Mouse (Mus musculus) kidney, embryonic 16.5 days (tissue): ENCODE results near the gene Nedd8. TPM values are rescaled to one million over a fixed set of nuclear protein-coding genes. Genes with fewer than 3 reads are reported as not detected.

Experiments used
- ATAC-seq: fragments of 200-750 bp; cut with Nextera tagmentation; 2 replicates; pipeline ENCODE4 v1.8.0; 2017; ENCODE audit warnings: moderate TSS enrichment; ENCODE audit not compliant: low FRiP score, low TSS enrichment
- H3K27ac ChIP-seq: fragments of 300-500 bp; sonication (generic); 2 replicates; pipeline ENCODE4 v1.5.1; 2014; ENCODE audit warnings: low read length
- H3K27me3 ChIP-seq: fragments of 300-500 bp; sonication (generic); 2 replicates; pipeline ENCODE4 v1.6.1; 2014; ENCODE audit warnings: low read length, control low read depth, mixed read lengths; ENCODE audit not compliant: insufficient read depth
- H3K36me3 ChIP-seq: fragments of 300-500 bp; sonication (generic); 2 replicates; pipeline ENCODE4 v1.6.1; 2014; ENCODE audit warnings: low read length, control low read depth, mixed read lengths; ENCODE audit not compliant: insufficient read depth
- H3K4me1 ChIP-seq: fragments of 300-500 bp; sonication (generic); 2 replicates; pipeline ENCODE4 v1.6.1; 2014; ENCODE audit warnings: low read length, control low read depth, mixed read lengths; ENCODE audit not compliant: insufficient read depth
- H3K4me2 ChIP-seq: fragments of 300-500 bp; sonication (generic); replicated peaks from 2 replicates; pipeline ENCODE4 v1.6.1; 2014; ENCODE audit warnings: low read depth, low read length
- H3K4me3 ChIP-seq: fragments of 300-500 bp; sonication (generic); 2 replicates; pipeline ENCODE4 v1.5.1; 2014; ENCODE audit warnings: mild to moderate bottlenecking, low read length
- H3K9ac ChIP-seq: fragments of 300-500 bp; sonication (generic); replicated peaks from 2 replicates; pipeline ENCODE4 v1.6.1; 2014; ENCODE audit warnings: low read length
- H3K9me3 ChIP-seq: fragments of 300-500 bp; sonication (generic); 2 replicates; pipeline ENCODE4 v1.6.1; 2016; ENCODE audit warnings: low read length, control low read depth
- WGBS: fragments of 180-500 bp; shearing (Covaris S2); extraction: QIAGEN DNeasy Blood & Tissue Kit; methylation state at CpG from one replicate; pipeline ENCODE4 v1.1.7; 2014; 5-methylcytosine and 5-hydroxymethylcytosine counted together
- polyA plus RNA-seq: library from polyadenylated mRNA; unstranded; fragments of >200 nt; fragmentation: Nextera tagmentation; extraction: Ambion mirVana; gene quantifications from 2 replicates; pipeline ENCODE4 v1.2.1, GENCODE M21; 2015

The Nedd8 gene
- polyA plus RNA-seq, 1 experiment from 2014 or later, result 514 TPM

DNA sequence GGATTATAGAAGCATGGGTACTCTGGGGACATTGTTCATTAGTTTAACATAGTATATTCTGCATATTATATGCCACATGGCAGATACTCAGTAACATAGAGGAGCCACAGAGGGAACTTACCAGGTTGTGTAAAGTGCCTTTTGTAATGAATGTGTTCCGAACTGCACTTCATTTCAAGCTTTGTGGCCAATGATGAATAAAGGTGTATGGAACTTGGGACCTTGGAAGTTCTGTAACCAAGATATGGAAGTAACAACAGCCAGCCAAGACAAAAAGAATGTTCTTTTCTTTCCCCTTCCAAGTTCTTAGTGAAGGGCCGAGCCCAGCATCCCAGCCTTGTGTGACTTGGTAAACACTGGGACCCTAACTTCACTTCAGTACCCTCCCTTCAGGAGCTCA, 22.0 kb downstream of the Nedd8 start, which contains the start of gene Tssk4:
Tssk4 (plus strand) TSS at position 301 of the 400 bp plus-strand sequence.
- Histone ChIP-seq H3K36me3 (no peaks in the 10 kb centered on the region), H3K9me3 (no peaks in the 10 kb centered on the region), H3K4me2 (no peak within 1 kb of the TSS), H3K4me3 (no peak within 1 kb of the TSS), H3K9ac (no peak within 1 kb of the TSS), H3K27me3 (no peaks in the 10 kb centered on the region), H3K4me1 (peaks cover 7% of the 10 kb centered on the region), H3K27ac (no peak within 1 kb of the TSS)
- WGBS, result 97% methylated on average over 2 of the region's 2 CpGs
- no peak for ATAC-seq

GRCm38 (mm10) chr14:55644261-55644888, 27.5 kb downstream of the Nedd8 start:
- ATAC-seq, result no peak
- Histone ChIP-seq H3K27me3 (no peaks in the 10 kb centered on the region), H3K9ac (peak overlapping the region; percentile 92), H3K4me2 (peak overlapping the region; percentile 88), H3K4me1 (peaks cover 21% of the 10 kb centered on the region), H3K4me3 (peak overlapping the region; percentile 99), H3K36me3 (peaks cover 21% of the 10 kb centered on the region), H3K9me3 (no peaks in the 10 kb centered on the region), H3K27ac (peak overlapping the region; percentile 95)
- WGBS, result 14% methylated on average over 17 of the region's 17 CpGs

DNA sequence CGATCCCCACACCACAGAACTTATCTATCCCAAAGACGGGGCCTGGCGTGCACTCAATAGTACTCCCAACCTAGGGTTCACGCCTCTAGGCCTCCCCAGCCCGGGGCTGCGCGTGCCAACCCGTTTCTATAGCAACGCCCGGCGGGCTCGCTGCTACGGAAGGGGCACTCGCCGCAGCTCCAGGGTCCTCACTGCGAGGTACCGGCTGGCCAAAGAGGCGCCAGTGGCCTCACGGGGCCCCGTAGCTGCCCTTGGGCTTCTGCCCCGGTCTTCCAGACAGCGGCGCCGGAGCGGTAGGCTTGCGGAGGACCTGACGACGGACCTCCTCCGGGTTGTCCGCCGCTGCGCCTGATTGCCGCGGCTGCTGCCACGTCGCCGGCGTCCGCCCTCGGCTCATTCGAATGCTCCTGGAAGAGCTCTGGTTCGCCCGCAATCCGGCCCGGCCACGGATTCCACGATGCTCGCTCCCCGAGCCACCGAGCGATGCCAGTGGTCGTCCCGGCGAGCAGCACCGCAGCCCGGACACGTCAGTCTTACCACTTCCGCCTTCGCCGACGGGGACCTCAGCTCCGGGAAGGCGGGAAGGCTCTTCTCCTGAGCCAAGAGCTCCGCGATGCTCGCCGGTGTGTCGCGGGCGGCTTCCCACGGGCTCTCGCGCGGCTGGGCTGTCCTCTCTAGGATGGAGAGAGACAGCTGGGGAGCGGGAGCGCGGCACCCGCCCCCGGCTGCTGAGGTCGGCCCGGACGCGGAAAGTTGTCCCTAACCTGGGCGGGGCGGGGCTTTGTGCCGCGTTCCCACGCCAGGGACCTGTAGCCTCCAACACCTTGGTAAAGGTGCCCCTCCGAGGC, 28.6 kb downstream of the Nedd8 start, which contains the start of gene Tm9sf1:
Tm9sf1 (minus strand) TSS at position 747 of the 848 bp plus-strand sequence.
- H3K9me3 ChIP-seq, result no peaks in the 10 kb centered on the region
- ATAC-seq, result peak; percentile 87
- peak within 1 kb of the TSS; percentile 95 for H3K27ac ChIP-seq
- under 1% methylated on average over 86 of the region's 89 CpGs for WGBS
- peaks cover 29% of the 10 kb centered on the region for H3K36me3 ChIP-seq
- peak within 1 kb of the TSS; percentile 88 for H3K4me2 ChIP-seq
- H3K4me3 ChIP-seq, result peak within 1 kb of the TSS; percentile 99
- H3K9ac ChIP-seq, result peak within 1 kb of the TSS; percentile 92
- H3K27me3 ChIP-seq, result no peaks in the 10 kb centered on the region
- H3K4me1 ChIP-seq, result peaks cover 21% of the 10 kb centered on the region

- Histone ChIP-seq H3K27me3 (no peaks in the 10 kb centered on the region), H3K4me3 (peak overlapping the region; percentile 99), H3K27ac (peak overlapping the region; percentile 95), H3K9me3 (no peaks in the 10 kb centered on the region), H3K36me3 (peaks cover 35% of the 10 kb centered on the region), H3K4me2 (peak overlapping the region; percentile 88), H3K9ac (peak overlapping the region; percentile 92), H3K4me1 (peaks cover 21% of the 10 kb centered on the region)
- 22% methylated on average over 8 of the region's 8 CpGs for WGBS
- ATAC-seq, result peak; percentile 36
Observed at GRCm38 (mm10) chr14:55642679-55643059, 29.3 kb downstream of the Nedd8 start.

DNA sequence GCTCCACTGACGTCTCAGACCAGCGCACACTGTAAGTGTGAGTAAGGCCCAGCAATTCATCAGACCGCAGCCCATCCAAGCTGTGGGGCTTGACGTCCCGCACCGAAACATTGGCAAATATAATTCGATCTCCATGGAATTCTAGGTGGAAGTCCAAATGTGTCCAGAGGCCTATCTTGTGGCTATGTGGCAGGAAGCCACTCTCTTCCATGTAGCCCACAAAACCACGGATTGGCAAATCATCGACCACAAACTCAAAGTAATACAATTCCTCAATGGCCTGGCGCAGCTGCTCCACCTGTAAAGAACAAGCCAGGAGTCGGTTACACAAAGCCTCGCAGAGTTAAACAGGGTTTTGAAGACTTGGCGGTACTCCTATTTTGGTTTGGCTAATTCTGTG, 30.6 kb downstream of the Nedd8 start:
- H3K9ac ChIP-seq, result no peak overlapping the region
- no peak overlapping the region for H3K27ac ChIP-seq
- WGBS, result 95% methylated on average over 13 of the region's 13 CpGs
- ATAC-seq, result no peak
- H3K36me3 ChIP-seq, result peaks cover 36% of the 10 kb centered on the region
- H3K9me3 ChIP-seq, result no peaks in the 10 kb centered on the region
- H3K27me3 ChIP-seq, result no peaks in the 10 kb centered on the region
- no peak overlapping the region for H3K4me2 ChIP-seq
- H3K4me3 ChIP-seq, result no peak overlapping the region
- peaks cover 21% of the 10 kb centered on the region for H3K4me1 ChIP-seq

- whole genome bisulfite sequencing, result 95% methylated on average over 14 of the region's 14 CpGs
- Histone ChIP-seq H3K36me3 (peaks cover 36% of the 10 kb centered on the region), H3K9ac (no peak overlapping the region), H3K27ac (no peak overlapping the region), H3K9me3 (no peaks in the 10 kb centered on the region), H3K4me2 (no peak overlapping the region), H3K4me3 (no peak overlapping the region), H3K4me1 (peaks cover 21% of the 10 kb centered on the region), H3K27me3 (no peaks in the 10 kb centered on the region)
- ATAC-seq, result no peak
Observed at GRCm38 (mm10) chr14:55640816-55641215, 31.1 kb downstream of the Nedd8 start.

DNA sequence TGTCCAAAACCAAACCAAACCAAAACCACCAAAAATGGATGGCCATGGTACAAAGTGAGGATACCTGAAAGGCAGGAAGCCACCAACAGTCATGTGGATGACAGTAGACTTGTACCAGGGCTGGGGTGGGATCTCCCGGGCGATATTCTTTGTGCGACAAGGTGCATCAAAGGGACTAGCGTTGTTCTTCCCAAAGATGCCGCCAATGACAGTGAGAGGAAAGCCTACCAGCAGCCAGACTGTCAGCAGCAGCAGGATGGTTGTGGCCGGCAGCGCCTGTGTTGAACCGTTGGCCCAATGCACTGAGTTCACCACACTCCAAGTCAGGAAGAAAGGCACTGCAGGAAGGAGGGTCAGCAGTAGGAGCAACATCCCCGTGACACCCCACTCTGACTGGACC, 34.1 kb downstream of the Nedd8 start, which contains the start of gene Gm49378:
Gm49378 (minus strand) TSS at position 101 of the 400 bp plus-strand sequence.
- ATAC-seq, result no peak
- H3K36me3 ChIP-seq, result peaks cover 44% of the 10 kb centered on the region
- peaks cover 16% of the 10 kb centered on the region for H3K4me1 ChIP-seq
- H3K4me2 ChIP-seq, result no peak within 1 kb of the TSS
- no peaks in the 10 kb centered on the region for H3K27me3 ChIP-seq
- WGBS, result 91% methylated on average over 9 of the region's 9 CpGs
- H3K9ac ChIP-seq, result no peak within 1 kb of the TSS
- no peak within 1 kb of the TSS for H3K4me3 ChIP-seq
- no peaks in the 10 kb centered on the region for H3K9me3 ChIP-seq
- no peak within 1 kb of the TSS for H3K27ac ChIP-seq

GRCm38 (mm10) chr14:55635523-55636007, 36.4 kb downstream of the Nedd8 start, which contains the start of gene Ipo4:
Ipo4 (minus strand) TSS chr14:55635957.
- H3K9me3 ChIP-seq, result no peaks in the 10 kb centered on the region
- H3K36me3 ChIP-seq, result peaks cover 57% of the 10 kb centered on the region
- H3K27ac ChIP-seq, result peak within 1 kb of the TSS; percentile 72; the same call in 1 of the 2 replicates
- H3K4me3 ChIP-seq, result peak within 1 kb of the TSS; percentile 76
- peak; percentile 87 for ATAC-seq
- H3K9ac ChIP-seq, result peak within 1 kb of the TSS; percentile 83
- H3K4me1 ChIP-seq, result peaks cover 9% of the 10 kb centered on the region
- H3K27me3 ChIP-seq, result no peaks in the 10 kb centered on the region
- peak within 1 kb of the TSS; percentile 86 for H3K4me2 ChIP-seq
- WGBS, result 1% methylated on average over 33 of the region's 33 CpGs

- Histone ChIP-seq H3K9me3 (no peaks in the 10 kb centered on the region), H3K4me3 (peak overlapping the region; percentile 76), H3K27ac (peak overlapping the region; percentile 72; the same call in 1 of the 2 replicates), H3K27me3 (no peaks in the 10 kb centered on the region), H3K4me2 (peak overlapping the region; percentile 86), H3K4me1 (peaks cover 9% of the 10 kb centered on the region), H3K36me3 (peaks cover 57% of the 10 kb centered on the region), H3K9ac (peak overlapping the region; percentile 83)
- WGBS, result 2% methylated on average over 23 of the region's 23 CpGs
- ATAC-seq, result peak; percentile 60
Observed at GRCm38 (mm10) chr14:55634874-55635522, 36.9 kb downstream of the Nedd8 start.
